Comparison of ENCODE assay signal across 20 mouse cellular contexts in genomic region chr3:50675769-50676168, GRCm38 (mm10).
DNase-seq lines count a peak whose midpoint lies in the region; ATAC-seq and TF ChIP-seq lines count a peak whose summit lies in the region.
"Had no signal": no experiment of that assay in that cellular context is flagged by ENCODE, and none has a peak within 500 bp of the region (broad histone marks: within the 10 kb centered on the region; RNA-seq: fewer than 3 reads in every experiment).

No protein-coding gene starts in this region.

- ATAC-seq in heart, embryonic 16.5 days (replicated peaks; ENCODE audit: extremely low read depth, insufficient read depth, low FRiP score), result peak; percentile 58; the same call in 1 of the 2 replicates
- ATAC-seq in forebrain, embryonic 11.5 days (replicated peaks; ENCODE audit: low FRiP score), result no peak
- ATAC-seq in hindbrain, postnatal 0 days, result no peak
- ATAC-seq: forebrain, embryonic 16.5 days had no signal

- no peak overlapping the region for H3K27ac ChIP-seq in heart, embryonic 16.5 days (ENCODE audit: low read length)
- no peak overlapping the region for H3K27ac ChIP-seq in forebrain, embryonic 11.5 days (ENCODE audit: low read depth, low read length)
- no peak overlapping the region for H3K27ac ChIP-seq in hindbrain, postnatal 0 days
- H3K27ac ChIP-seq: embryonic facial prominence, embryonic 15.5 days; forebrain, embryonic 10.5 days; hindbrain, embryonic 12.5 days had no signal

- no peaks in the 10 kb centered on the region for H3K27me3 ChIP-seq in heart, embryonic 16.5 days (ENCODE audit: control insufficient read depth, insufficient read depth, low read length)
- no peaks in the 10 kb centered on the region for H3K27me3 ChIP-seq in forebrain, embryonic 11.5 days (ENCODE audit: control insufficient read depth, insufficient read depth, low read length)
- no peaks in the 10 kb centered on the region for H3K27me3 ChIP-seq in hindbrain, postnatal 0 days (ENCODE audit: insufficient read depth, low read length)
- H3K27me3 ChIP-seq: embryonic facial prominence, embryonic 15.5 days; heart, embryonic 12.5 days; hindbrain, embryonic 12.5 days had no signal

- no peak overlapping the region for H3K4me2 ChIP-seq in heart, embryonic 16.5 days (ENCODE audit: low read depth, low read length)
- no peak overlapping the region for H3K4me2 ChIP-seq in forebrain, embryonic 11.5 days (ENCODE audit: low read depth, low read length, severe bottlenecking)
- H3K4me2 ChIP-seq in hindbrain, postnatal 0 days (ENCODE audit: low read depth, low read length), result no peak overlapping the region
- H3K4me2 ChIP-seq: embryonic facial prominence, embryonic 15.5 days; heart, embryonic 12.5 days; hindbrain, embryonic 12.5 days had no signal

- peaks cover 2% of the 10 kb centered on the region; the same call in 1 of the 2 replicates for H3K4me1 ChIP-seq in heart, embryonic 16.5 days (ENCODE audit: control insufficient read depth, insufficient read depth, low read length)
- peaks cover 3% of the 10 kb centered on the region; the same call in 1 of the 2 replicates for H3K4me1 ChIP-seq in forebrain, embryonic 11.5 days (replicated peaks; ENCODE audit: control insufficient read depth, insufficient read depth, low read length)
- no peaks in the 10 kb centered on the region; the same call in 1 of the 2 replicates for H3K4me1 ChIP-seq in hindbrain, postnatal 0 days (ENCODE audit: insufficient read depth, low read length)
- H3K4me1 ChIP-seq: embryonic facial prominence, embryonic 15.5 days had no signal

- H3K9ac ChIP-seq in heart, embryonic 16.5 days (ENCODE audit: low read length), result no peak overlapping the region
- no peak overlapping the region for H3K9ac ChIP-seq in forebrain, embryonic 11.5 days (ENCODE audit: low read length)
- H3K9ac ChIP-seq in hindbrain, postnatal 0 days (replicated peaks; ENCODE audit: low read length), result no peak overlapping the region
- H3K9ac ChIP-seq: embryonic facial prominence, embryonic 15.5 days; heart, embryonic 12.5 days; hindbrain, embryonic 12.5 days had no signal

- no peak overlapping the region for H3K4me3 ChIP-seq in heart, embryonic 16.5 days (ENCODE audit: low read length)
- H3K4me3 ChIP-seq in forebrain, embryonic 11.5 days (ENCODE audit: low read depth, low read length), result no peak overlapping the region
- no peak overlapping the region for H3K4me3 ChIP-seq in hindbrain, postnatal 0 days (ENCODE audit: low read length)
- H3K4me3 ChIP-seq: embryonic facial prominence, embryonic 15.5 days; erythroblast, embryonic 14.5 days; forebrain, embryonic 10.5 days; heart, embryonic 12.5 days; hindbrain, embryonic 12.5 days had no signal

- DNase-seq in heart, adult 18-20 months, result no peak
- peak; percentile 87 to 91 for DNase-seq in thymus, adult 18-20 months
- DNase-seq in thymus, postnatal 14 days, result peak; percentile 97
- no peak for DNase-seq in testis, postnatal 10 days (ENCODE audit: low spot score)
- no peak for DNase-seq in forebrain, embryonic 11.5 days (ENCODE audit: low spot score)
- no peak for DNase-seq in hindbrain, postnatal 0 days (ENCODE audit: low spot score)
- DNase-seq: adrenal gland, postnatal 10 days; cerebellum, adult 11 months; cerebellum, adult 8-10 months; cerebellum, postnatal 14 days; embryo, embryonic 11 days; gastrocnemius, postnatal 10 days; heart, postnatal 4 days had no signal

- no peaks in the 10 kb centered on the region for H3K36me3 ChIP-seq in heart, embryonic 16.5 days (ENCODE audit: control insufficient read depth, insufficient read depth)
- no peaks in the 10 kb centered on the region for H3K36me3 ChIP-seq in forebrain, embryonic 11.5 days (ENCODE audit: control insufficient read depth, insufficient read depth, low read length)
- no peaks in the 10 kb centered on the region for H3K36me3 ChIP-seq in hindbrain, postnatal 0 days (ENCODE audit: insufficient read depth, low read length)
- H3K36me3 ChIP-seq: embryonic facial prominence, embryonic 15.5 days; forebrain, embryonic 10.5 days; heart, embryonic 12.5 days; hindbrain, embryonic 12.5 days had no signal

- no peak for TF ChIP-seq CTCF in hindbrain, postnatal 0 days (IDR thresholded peaks at IDR 0.05; ENCODE audit: low read depth)

- WGBS in heart, embryonic 16.5 days, result 50% methylated on average over 1 of the region's 1 CpGs
- WGBS in forebrain, embryonic 11.5 days, result 85% methylated on average over 1 of the region's 1 CpGs
- WGBS in hindbrain, postnatal 0 days, result 70% methylated on average over 1 of the region's 1 CpGs

- H3K9me3 ChIP-seq in heart, embryonic 16.5 days (replicated peaks; ENCODE audit: control insufficient read depth, low read length), result no peaks in the 10 kb centered on the region
- no peaks in the 10 kb centered on the region for H3K9me3 ChIP-seq in forebrain, embryonic 11.5 days (ENCODE audit: control insufficient read depth, low read length)
- H3K9me3 ChIP-seq in hindbrain, postnatal 0 days (ENCODE audit: low read length), result no peaks in the 10 kb centered on the region
- H3K9me3 ChIP-seq: embryonic facial prominence, embryonic 15.5 days; forebrain, embryonic 10.5 days; heart, embryonic 12.5 days; hindbrain, embryonic 12.5 days had no signal

Comparison
In these comparisons a context has a peak if more than half of its experiments do, and no peak if none do; other contexts are left out.
1. DNase-seq: peak in thymus, adult 18-20 months (2 of 2) and thymus, postnatal 14 days (single experiment); none in heart, adult 18-20 months (0 of 2), testis, postnatal 10 days (single experiment), forebrain, embryonic 11.5 days (single experiment) and hindbrain, postnatal 0 days (single experiment).